Mouse (Mus musculus) liver, adult 2 months (tissue): ENCODE data around the gene Pheta1.

Experiments used
- CTCF ChIP-seq: fragments of 200-500 bp; IDR thresholded peaks from 2 replicates; pipeline ENCODE4 v1.5.1; 2011; ENCODE audit warnings: low read depth, low read length, control low read depth
- POLR2A ChIP-seq: fragments of 200-500 bp; IDR thresholded peaks from 2 replicates; pipeline ENCODE4 v1.6.1; 2011; ENCODE audit warnings: low read length, control low read depth; ENCODE audit not compliant: insufficient read depth; ENCODE audit errors: extremely low read depth

DNA sequence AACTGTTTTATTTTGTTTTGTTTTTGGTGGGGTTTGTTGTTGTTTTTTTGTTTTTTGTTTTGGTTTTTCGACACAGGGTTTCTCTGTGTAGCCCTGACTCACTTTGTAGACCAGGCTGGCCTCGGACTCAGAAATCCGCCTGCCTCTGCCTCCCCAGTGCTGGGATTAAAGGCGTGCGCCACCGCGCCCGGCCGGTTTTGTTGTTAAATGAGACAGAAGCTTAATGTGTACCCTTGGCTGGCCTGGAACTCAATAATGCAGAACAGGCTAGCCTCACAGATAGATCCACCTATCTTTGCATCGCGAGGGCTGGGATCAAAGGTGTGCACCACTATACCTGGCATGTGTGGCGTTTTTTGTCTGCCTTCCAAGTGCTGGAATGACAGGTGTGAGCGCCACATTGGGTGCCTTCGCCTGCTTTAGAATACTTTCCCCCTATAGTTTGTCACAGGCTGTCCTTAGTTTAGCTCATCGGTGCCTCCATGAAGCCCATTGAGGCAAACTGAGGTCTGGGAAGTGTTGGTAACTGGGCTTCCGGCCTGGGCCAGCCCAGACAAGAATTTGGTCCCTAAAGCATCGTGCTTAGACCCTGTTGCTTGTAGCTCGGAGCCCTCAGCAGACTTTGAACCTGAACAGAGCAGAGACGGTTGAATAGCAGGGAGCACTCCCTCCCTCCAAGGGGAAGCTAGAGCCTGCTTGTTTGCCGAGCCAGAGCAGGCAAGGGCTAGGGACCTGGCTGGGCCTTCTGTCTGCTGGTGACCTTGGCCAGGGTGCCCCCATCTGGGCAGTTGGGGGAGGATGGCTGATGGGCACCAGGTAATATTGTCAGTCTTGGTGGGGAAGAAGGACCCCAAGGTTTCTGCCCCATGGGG, 930 bp downstream of the Pheta1 start:
- TF ChIP-seq POLR2A: no peak
- peak; percentile 24; the same call in 1 of the 2 replicates for TF ChIP-seq CTCF
